Mouse (Mus musculus) lung, postnatal 0 days (tissue): ENCODE data around the gene Aco2.

ENCODE experiments used
- CTCF ChIP-seq: IDR thresholded peaks from 2 replicates; pipeline ENCODE4 v1.5.1; 2016; ENCODE audit warnings: antibody characterized with exemption, mild to moderate bottlenecking
- EP300 ChIP-seq: IDR thresholded peaks from 2 replicates; pipeline ENCODE4 v1.6.1; 2016; ENCODE audit warnings: antibody characterized with exemption, mild to moderate bottlenecking, control low read depth

DNA sequence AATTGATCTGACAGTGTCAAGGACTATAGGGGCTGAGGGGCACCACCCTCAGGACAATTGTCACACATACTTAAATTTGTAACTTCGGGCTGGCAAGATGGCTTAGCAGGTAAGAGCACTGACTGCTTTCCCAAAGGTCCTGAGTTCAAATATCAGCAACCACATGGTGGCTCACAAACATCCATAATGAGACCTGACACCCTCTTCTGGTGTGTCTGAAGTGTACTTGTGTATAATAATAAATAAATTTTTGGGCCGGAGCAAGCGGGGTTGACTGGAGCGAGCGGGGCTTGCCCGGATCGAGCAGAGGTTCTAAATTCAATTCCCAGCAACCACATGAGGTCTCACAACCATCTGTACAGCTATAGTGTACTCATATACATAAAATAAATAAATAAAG, 31.8 kb upstream of the Aco2 start:
- TF ChIP-seq CTCF (no peak), EP300 (no peak)
